Mouse (Mus musculus): Measurements from ENCODE around the gene Gm21962. TPM values are rescaled to one million over a fixed set of nuclear protein-coding genes. Genes with fewer than 3 reads are reported as not detected.

Gm21962 gene
- total RNA-seq (2023; ENCODE audit: inconsistent age) = not detected in 4 replicates

GRCm38 (mm10) chr3:137671224-137671623, at the start of gene Gm21962:
Gene Gm21962, plus strand, starts transcription at chr3:137671524.

Other genes with a start within 250 kb of the Gm21962 start
- not detected in 4 replicates for gene Ddit4l, start 49.9 kb upstream of the Gm21962 start, total RNA-seq (2023; ENCODE audit: inconsistent age)
- gene H2afz, start 193.0 kb downstream of the Gm21962 start, total RNA-seq (2023; ENCODE audit: inconsistent age) = 92.5 to 116 TPM (median 100 TPM) in 4 replicates
- 3.9 to 6.2 TPM (median 4.3 TPM) in 4 replicates for gene Dnajb14, start 196.2 kb downstream of the Gm21962 start, total RNA-seq (2023; ENCODE audit: inconsistent age)
- gene Lamtor3, start 247.0 kb downstream of the Gm21962 start, total RNA-seq (2023; ENCODE audit: inconsistent age) = 66.7 to 82.9 TPM (median 71.6 TPM) in 4 replicates